Mouse (Mus musculus) intestine, embryonic 14.5 days (tissue): ENCODE data around the gene Cfap44. TPM values are rescaled to one million over a fixed set of nuclear protein-coding genes. Genes with fewer than 3 reads are reported as not detected.

Experiments
- ATAC-seq: fragments of 200-750 bp; cut with Nextera tagmentation; replicated peaks from 2 replicates; pipeline ENCODE4 v1.8.0; 2017; ENCODE audit warnings: low read depth, moderate number of reproducible peaks, moderate TSS enrichment, moderate library complexity; ENCODE audit not compliant: low FRiP score, low TSS enrichment
- DNase-seq: peaks from one replicate; pipeline ENCODE4 v3.0.0-alpha.2; 2018; ENCODE audit warnings: low spot score
- H3K27ac ChIP-seq: fragments of 300-500 bp; sonication (generic); 2 replicates; pipeline ENCODE4 v1.5.1; 2014; ENCODE audit warnings: low read depth, mild to moderate bottlenecking, control low read depth
- H3K27me3 ChIP-seq: fragments of 300-500 bp; sonication (generic); replicated peaks from 2 replicates; pipeline ENCODE4 v1.6.1; 2014; ENCODE audit warnings: low read length, control low read depth; ENCODE audit not compliant: control insufficient read depth, insufficient read depth
- H3K36me3 ChIP-seq: fragments of 300-500 bp; sonication (generic); 2 replicates; pipeline ENCODE4 v1.6.1; 2014; ENCODE audit warnings: low read length, control low read depth; ENCODE audit not compliant: control insufficient read depth, insufficient read depth
- H3K4me1 ChIP-seq: fragments of 300-500 bp; sonication (generic); replicated peaks from 2 replicates; pipeline ENCODE4 v1.6.1; 2014; ENCODE audit warnings: low read length, control low read depth, mixed read lengths; ENCODE audit not compliant: control insufficient read depth, insufficient read depth
- H3K4me2 ChIP-seq: fragments of 300-500 bp; sonication (generic); 2 replicates; pipeline ENCODE4 v1.6.1; 2014; ENCODE audit warnings: low read length
- H3K4me3 ChIP-seq: fragments of 300-500 bp; sonication (generic); 2 replicates; pipeline ENCODE4 v1.5.1; 2014; ENCODE audit warnings: low read depth, low read length, control low read depth, mixed read lengths
- H3K9ac ChIP-seq: fragments of 300-500 bp; sonication (generic); 2 replicates; pipeline ENCODE4 v1.6.1; 2014; ENCODE audit warnings: mild to moderate bottlenecking, low read length
- H3K9me3 ChIP-seq: fragments of 300-500 bp; sonication (generic); 2 replicates; pipeline ENCODE4 v1.6.1; 2016; ENCODE audit warnings: low read length, control low read depth; ENCODE audit not compliant: control insufficient read depth
- WGBS: fragments of 180-500 bp; shearing (Covaris S2); extraction: QIAGEN DNeasy Blood & Tissue Kit; methylation state at CpG from one replicate; pipeline ENCODE4 v1.1.7; 2014; 5-methylcytosine and 5-hydroxymethylcytosine counted together
- polyA plus RNA-seq: library from polyadenylated mRNA; unstranded; fragments of >200 nt; fragmentation: Nextera tagmentation; extraction: Ambion mirVana; gene quantifications from 2 replicates; pipeline ENCODE4 v1.2.1, GENCODE M21; 2014

Cfap44 gene
- polyA plus RNA-seq, 1 experiment from 2014 or later, result 0.42 TPM

- Histone ChIP-seq H3K4me2 (no peak overlapping the region), H3K4me3 (no peak overlapping the region), H3K27me3 (no peaks in the 10 kb centered on the region), H3K4me1 (peaks cover under 1% of the 10 kb centered on the region; the same call in 1 of the 2 replicates), H3K27ac (no peak overlapping the region), H3K9ac (no peak overlapping the region), H3K36me3 (peaks cover 57% of the 10 kb centered on the region), H3K9me3 (no peaks in the 10 kb centered on the region)
- DNase-seq (no peak), ATAC-seq (no peak)
- 87% methylated on average over 4 of the region's 4 CpGs for WGBS
These were observed 19.1 kb upstream of the Cfap44 start for GRCm38 (mm10) chr16:44375459-44375858.

- Histone ChIP-seq H3K4me1 (peaks cover 4% of the 10 kb centered on the region), H3K9me3 (no peaks in the 10 kb centered on the region), H3K36me3 (peaks cover 24% of the 10 kb centered on the region), H3K4me3 (no peak overlapping the region), H3K4me2 (no peak overlapping the region), H3K27me3 (no peaks in the 10 kb centered on the region), H3K27ac (no peak overlapping the region), H3K9ac (no peak overlapping the region)
- DNase-seq (no peak), ATAC-seq (no peak)
- 45% methylated on average over 4 of the region's 4 CpGs for WGBS
These were observed 14.6 kb upstream of the Cfap44 start for GRCm38 (mm10) chr16:44380006-44380405.

- no peaks in the 10 kb centered on the region for H3K9me3 ChIP-seq
- ATAC-seq, result no peak
- 13% methylated on average over 4 of the region's 5 CpGs for WGBS
These were observed 13.0 kb upstream of the Cfap44 start for GRCm38 (mm10) chr16:44381578-44381977.

GRCm38 (mm10) chr16:44383549-44383948 lies 11.0 kb upstream of the Cfap44 start:
- DNase-seq, result no peak
- WGBS, result 46% methylated on average over 2 of the region's 2 CpGs

More at GRCm38 (mm10) chr16:44381578-44381977, 13.0 kb upstream of the Cfap44 start:
- Histone ChIP-seq H3K4me1 (peaks cover 4% of the 10 kb centered on the region), H3K27me3 (no peaks in the 10 kb centered on the region), H3K27ac (no peak overlapping the region), H3K36me3 (peaks cover 20% of the 10 kb centered on the region), H3K4me2 (no peak overlapping the region), H3K4me3 (no peak overlapping the region), H3K9ac (no peak overlapping the region)
- DNase-seq, result no peak

GRCm38 (mm10) chr16:44384251-44384650 lies 10.3 kb upstream of the Cfap44 start:
- peaks cover 4% of the 10 kb centered on the region for H3K4me1 ChIP-seq
- no peak overlapping the region for H3K27ac ChIP-seq
- H3K4me3 ChIP-seq, result no peak overlapping the region
- 63% methylated on average over 1 of the region's 1 CpGs for WGBS
- no peak overlapping the region for H3K9ac ChIP-seq
- H3K4me2 ChIP-seq, result no peak overlapping the region
- DNase-seq (no peak), ATAC-seq (no peak)
- H3K36me3 ChIP-seq, result peaks cover 18% of the 10 kb centered on the region
- no peaks in the 10 kb centered on the region for H3K27me3 ChIP-seq
- no peaks in the 10 kb centered on the region for H3K9me3 ChIP-seq

More at GRCm38 (mm10) chr16:44383549-44383948, 11.0 kb upstream of the Cfap44 start:
- no peak for ATAC-seq
- H3K4me3 ChIP-seq, result no peak overlapping the region
- no peak overlapping the region for H3K4me2 ChIP-seq
- no peaks in the 10 kb centered on the region for H3K9me3 ChIP-seq
- no peak overlapping the region for H3K27ac ChIP-seq
- peaks cover 14% of the 10 kb centered on the region for H3K36me3 ChIP-seq
- H3K27me3 ChIP-seq, result no peaks in the 10 kb centered on the region
- peaks cover 4% of the 10 kb centered on the region for H3K4me1 ChIP-seq
- H3K9ac ChIP-seq, result no peak overlapping the region

- Histone ChIP-seq H3K27me3 (no peaks in the 10 kb centered on the region), H3K9ac (no peak overlapping the region), H3K36me3 (peaks cover 21% of the 10 kb centered on the region), H3K4me3 (no peak overlapping the region), H3K4me2 (no peak overlapping the region), H3K9me3 (peaks cover 5% of the 10 kb centered on the region; the same call in 1 of the 2 replicates), H3K27ac (no peak overlapping the region), H3K4me1 (peaks cover 6% of the 10 kb centered on the region; the same call in 1 of the 2 replicates)
- ATAC-seq (no peak), DNase-seq (no peak)
- WGBS, result 42% methylated on average over 9 of the region's 9 CpGs
These were observed 2.6 kb upstream of the Cfap44 start for GRCm38 (mm10) chr16:44391877-44392548.

GRCm38 (mm10) chr16:44404933-44405332 lies 10.3 kb downstream of the Cfap44 start:
- Histone ChIP-seq H3K4me3 (no peak overlapping the region), H3K9ac (no peak overlapping the region), H3K27ac (no peak overlapping the region), H3K27me3 (no peaks in the 10 kb centered on the region), H3K36me3 (no peaks in the 10 kb centered on the region), H3K9me3 (peaks cover 4% of the 10 kb centered on the region; the same call in 1 of the 2 replicates), H3K4me2 (no peak overlapping the region), H3K4me1 (no peaks in the 10 kb centered on the region)
- 92% methylated on average over 5 of the region's 5 CpGs for WGBS
- no peak for ATAC-seq
- DNase-seq, result no peak

GRCm38 (mm10) chr16:44407211-44407610 lies 12.6 kb downstream of the Cfap44 start:
- WGBS, result 83% methylated on average over 5 of the region's 5 CpGs
- no peak for ATAC-seq
- Histone ChIP-seq H3K27ac (no peak overlapping the region), H3K4me3 (no peak overlapping the region), H3K9ac (no peak overlapping the region), H3K4me1 (no peaks in the 10 kb centered on the region), H3K27me3 (no peaks in the 10 kb centered on the region), H3K36me3 (no peaks in the 10 kb centered on the region), H3K9me3 (peaks cover 4% of the 10 kb centered on the region; the same call in 1 of the 2 replicates), H3K4me2 (no peak overlapping the region)
- DNase-seq, result no peak

- H3K9ac ChIP-seq, result no peak overlapping the region
- H3K4me1 ChIP-seq, result no peaks in the 10 kb centered on the region
- ATAC-seq (no peak), DNase-seq (no peak)
- H3K9me3 ChIP-seq, result peaks cover 4% of the 10 kb centered on the region; the same call in 1 of the 2 replicates
- no peak overlapping the region for H3K4me3 ChIP-seq
- 85% methylated on average over 2 of the region's 2 CpGs for WGBS
- no peak overlapping the region for H3K27ac ChIP-seq
- H3K4me2 ChIP-seq, result no peak overlapping the region
- no peaks in the 10 kb centered on the region for H3K27me3 ChIP-seq
- no peaks in the 10 kb centered on the region for H3K36me3 ChIP-seq
These were observed 13.7 kb downstream of the Cfap44 start for GRCm38 (mm10) chr16:44408290-44408689.
